Mouse (Mus musculus): ENCODE results near the gene Wdr59.

Gene Wdr59

DNA sequence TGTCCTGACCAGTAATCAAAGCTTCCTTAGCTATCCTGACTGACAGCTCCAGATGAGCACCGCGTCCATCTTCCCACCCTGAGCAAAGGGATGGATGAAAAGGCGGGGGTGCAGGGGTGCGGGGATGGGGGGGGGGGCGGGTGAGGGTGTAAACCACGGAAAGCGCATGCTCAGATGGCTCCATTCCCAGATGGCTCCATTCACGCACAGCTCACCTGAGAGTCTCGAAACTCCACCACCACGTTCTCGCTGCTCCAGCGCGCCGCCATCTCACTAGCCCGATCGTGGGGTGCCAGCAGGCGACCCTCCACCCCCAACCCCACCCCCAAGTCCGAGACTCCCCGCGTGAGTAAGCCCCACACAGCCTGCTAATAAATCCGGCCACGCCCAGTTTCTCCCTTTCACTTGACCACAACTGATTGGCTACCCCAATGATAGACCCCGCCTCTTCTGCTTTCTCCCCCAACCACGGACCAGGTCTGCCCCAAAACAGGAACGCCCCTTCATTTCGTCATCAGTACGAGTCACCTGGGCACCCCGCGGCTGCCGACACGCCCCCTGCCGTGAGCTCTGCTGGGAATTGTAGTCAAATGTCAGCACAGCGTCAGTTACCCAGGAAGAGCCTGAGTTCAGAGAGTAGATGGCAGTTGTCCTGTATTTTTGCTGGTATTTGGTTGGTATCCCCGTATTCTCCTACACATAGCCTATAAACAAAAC lies at the start of gene Wdr59:
Gene Wdr59, minus strand, starts transcription at position 380 of the 717 bp plus-strand sequence.
- peak; percentile 97 for ATAC-seq (ENCODE audit: insufficient number of reproducible peaks, low FRiP score, low TSS enrichment)

DNA sequence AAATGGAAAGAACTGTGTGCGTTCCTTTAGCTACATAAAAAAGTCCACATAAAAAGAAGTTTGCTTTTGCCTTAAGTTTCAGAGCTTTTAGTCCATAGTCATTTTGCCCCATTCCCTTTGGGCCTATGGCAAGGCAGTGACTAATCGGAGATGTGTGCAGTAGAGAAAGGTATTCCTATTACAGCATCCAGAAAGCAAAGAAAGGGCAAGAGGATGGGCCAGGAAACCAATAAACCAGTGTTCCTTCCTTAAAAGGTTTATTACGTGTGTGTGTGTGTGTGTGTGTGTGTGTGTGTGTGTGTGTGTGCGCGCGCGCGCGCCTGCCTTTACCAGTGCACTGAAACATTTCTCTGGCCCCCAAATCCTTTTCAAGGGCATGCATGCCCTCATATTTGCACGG lies 49.8 kb upstream of the Wdr59 start:
- ATAC-seq (ENCODE audit: insufficient number of reproducible peaks, low FRiP score, low TSS enrichment): no peak

DNA sequence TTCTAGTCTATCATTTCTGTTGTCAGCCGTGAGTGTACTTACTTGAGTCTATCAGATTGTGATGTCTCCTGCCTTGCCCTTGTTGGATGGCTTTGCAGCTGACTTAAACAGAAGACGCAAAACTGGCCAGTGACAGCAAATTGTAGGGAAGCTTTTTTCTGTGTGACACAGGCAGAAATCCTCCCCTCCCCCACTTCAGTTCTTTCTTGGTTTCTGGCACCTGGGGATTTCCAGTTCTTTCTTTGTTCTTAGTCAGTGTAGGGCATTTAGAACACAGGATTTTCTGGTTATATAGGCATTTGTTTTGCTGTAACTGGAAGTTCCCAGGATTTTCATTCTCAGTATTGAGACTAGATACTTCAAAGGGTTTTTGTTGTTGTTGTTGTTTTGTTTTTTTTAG lies 48.5 kb upstream of the Wdr59 start:
- no peak for ATAC-seq (ENCODE audit: insufficient number of reproducible peaks, low FRiP score, low TSS enrichment)

DNA sequence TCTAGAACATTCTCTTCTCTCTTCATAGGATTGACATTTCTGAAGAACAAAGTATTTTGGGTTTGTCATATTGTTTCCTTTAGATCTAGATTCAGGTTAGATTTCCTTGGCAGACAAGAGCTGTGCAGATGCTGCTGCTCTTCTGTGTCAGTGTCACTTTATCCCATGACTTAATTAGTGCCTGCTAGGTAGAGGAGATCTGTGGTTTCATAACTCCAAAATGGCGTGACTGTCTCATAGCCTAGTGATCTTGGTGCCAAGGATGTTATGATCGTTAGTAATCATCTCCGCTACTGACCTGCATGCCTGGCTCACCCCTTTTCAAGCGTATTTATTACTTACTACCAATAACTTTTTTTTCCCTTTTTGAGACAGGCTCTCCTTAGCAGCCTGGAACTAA lies 48.0 kb upstream of the Wdr59 start:
- ATAC-seq (ENCODE audit: insufficient number of reproducible peaks, low FRiP score, low TSS enrichment): 0 out of 2 replicates have a peak, but pooled peaks have one; percentile 31

DNA sequence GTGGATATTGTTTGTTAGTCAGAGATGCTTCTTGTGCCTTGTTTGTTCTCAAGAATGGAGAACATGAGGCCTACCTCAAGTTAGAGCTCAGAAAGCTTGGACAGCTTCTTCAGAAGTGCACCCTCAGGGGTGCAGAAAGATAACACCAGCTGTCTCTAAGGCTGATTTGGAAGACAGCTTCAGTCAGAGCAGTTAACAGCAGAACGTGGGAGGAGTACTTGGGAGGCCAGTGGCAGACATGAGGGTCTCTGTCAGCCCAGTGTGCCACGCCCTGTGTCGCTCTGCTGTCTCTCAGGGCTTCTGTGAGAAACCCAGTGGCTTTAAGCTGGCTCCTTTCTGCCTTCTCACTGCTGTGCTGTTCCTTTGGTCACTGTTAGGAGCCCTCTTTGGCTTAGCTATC lies 46.1 kb upstream of the Wdr59 start:
- ATAC-seq (ENCODE audit: insufficient number of reproducible peaks, low FRiP score, low TSS enrichment): no peak

DNA sequence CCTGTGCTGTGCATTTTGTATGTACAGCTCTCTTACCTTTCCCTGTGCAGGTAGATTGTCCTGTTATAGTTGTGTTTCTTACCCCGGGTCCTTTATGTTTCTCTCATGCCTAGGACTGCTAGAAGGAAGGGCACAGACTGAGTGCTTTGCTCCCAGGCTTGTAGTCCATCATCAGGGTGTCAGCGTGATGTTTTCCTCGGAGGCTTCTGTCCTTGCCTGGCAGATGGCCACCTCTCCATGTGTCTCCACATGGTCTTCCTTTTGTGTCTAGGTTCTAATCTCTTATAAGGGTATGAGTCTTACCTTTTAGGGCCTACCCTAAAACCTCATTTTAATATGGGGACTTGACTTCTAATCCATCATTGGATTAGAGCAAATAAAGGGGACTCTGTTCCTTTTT lies 45.7 kb upstream of the Wdr59 start:
- no peak for ATAC-seq (ENCODE audit: insufficient number of reproducible peaks, low FRiP score, low TSS enrichment)

DNA sequence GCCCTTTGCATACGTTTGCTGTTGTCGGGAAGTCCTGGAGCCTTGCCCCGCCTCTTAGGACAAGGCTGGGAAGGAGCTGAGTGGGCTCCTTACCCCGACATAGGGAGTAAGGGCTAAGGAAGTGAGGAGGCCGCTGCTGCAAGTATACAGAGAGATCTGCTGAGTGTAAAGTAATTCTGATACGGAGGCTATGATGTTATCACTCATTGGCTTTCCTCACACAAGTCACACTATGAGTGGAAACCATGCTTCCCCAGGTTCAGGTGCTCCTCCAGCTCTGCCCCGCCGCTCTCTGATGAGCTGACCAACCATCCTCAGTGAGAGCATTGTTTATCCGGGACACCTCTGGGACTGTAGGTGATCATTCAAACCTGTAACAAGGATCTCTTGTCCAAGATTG lies 44.4 kb upstream of the Wdr59 start:
- no peak for ATAC-seq (ENCODE audit: insufficient number of reproducible peaks, low FRiP score, low TSS enrichment)

DNA sequence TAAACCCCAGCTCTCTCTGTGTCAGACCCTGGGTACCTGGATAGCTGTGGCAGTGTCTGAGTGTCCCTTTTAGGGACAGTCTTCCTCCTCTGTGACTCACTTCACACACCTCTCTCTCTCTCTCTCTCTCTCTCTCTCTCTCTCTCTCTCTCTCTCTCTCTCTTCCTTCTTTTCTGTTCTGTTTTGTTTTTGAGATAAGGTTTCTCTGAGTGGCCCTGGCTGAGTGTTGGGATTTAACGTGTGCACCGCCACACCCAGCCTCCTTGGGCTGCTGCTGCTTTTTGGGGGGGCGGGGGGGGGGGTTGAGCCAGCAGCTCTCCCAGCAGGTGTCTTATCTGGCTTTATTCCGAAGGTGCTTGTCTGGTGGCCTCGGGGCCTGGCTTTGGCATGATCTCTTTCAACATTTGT lies 43.9 kb upstream of the Wdr59 start:
- ATAC-seq (ENCODE audit: insufficient number of reproducible peaks, low FRiP score, low TSS enrichment): no peak

DNA sequence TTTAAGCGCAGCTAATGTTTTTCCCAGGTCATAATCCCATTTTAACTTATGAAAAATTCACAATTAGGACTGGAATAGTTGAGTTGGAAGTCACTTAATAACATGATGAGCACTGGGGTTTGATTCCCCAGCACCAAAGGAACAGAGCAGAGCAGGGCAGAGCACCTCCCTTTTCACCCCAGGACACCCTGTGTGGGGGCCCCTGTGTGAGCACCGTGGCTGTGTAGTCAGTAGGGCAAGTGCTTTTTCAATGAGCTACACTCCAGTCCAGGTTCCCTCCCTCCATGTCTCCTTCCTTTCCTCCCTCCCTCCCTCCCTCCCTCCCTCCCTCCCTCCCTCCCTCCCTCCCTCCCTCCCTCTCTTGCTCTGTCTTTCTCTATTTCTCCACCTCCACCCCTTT lies 42.2 kb upstream of the Wdr59 start:
- no peak for ATAC-seq (ENCODE audit: insufficient number of reproducible peaks, low FRiP score, low TSS enrichment)

DNA sequence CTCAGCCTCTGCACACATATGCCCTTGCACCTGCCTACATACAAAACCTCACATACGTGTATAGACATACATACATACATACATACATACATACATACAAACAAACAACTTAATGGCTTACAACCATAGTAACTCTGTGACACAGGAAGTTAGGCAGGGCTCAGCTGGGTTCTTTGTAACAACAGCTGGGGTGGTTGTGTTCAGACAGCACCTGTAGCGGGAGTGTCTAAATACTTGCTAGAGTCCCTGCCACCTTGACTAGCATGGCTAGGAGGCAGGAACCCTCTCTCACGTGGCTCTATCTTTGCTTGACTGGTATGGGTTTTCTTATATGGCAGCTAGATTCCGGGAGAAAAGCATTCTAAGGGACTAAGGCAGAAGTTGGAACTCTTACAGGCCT lies 41.8 kb upstream of the Wdr59 start:
- no peak for ATAC-seq (ENCODE audit: insufficient number of reproducible peaks, low FRiP score, low TSS enrichment)

DNA sequence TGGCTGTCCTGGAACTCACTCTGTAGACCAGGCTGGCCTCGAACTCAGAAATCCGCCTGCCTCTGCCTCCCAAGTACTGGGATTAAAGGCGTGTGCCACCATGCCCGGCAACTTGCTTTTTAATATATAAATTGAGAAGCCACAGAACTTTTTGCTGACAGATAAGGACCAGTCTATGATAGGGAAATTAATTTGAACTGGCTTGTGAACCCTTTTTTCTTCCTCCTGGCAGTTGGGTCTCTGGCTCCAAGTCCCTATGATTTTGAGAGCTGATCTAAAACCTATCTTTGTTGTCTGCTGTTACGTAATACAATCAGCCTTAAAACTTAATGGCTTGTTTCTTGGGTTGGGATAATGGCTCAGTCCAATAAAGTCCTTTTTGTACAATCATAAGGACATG lies 41.2 kb upstream of the Wdr59 start:
- ATAC-seq (ENCODE audit: insufficient number of reproducible peaks, low FRiP score, low TSS enrichment): no peak

DNA sequence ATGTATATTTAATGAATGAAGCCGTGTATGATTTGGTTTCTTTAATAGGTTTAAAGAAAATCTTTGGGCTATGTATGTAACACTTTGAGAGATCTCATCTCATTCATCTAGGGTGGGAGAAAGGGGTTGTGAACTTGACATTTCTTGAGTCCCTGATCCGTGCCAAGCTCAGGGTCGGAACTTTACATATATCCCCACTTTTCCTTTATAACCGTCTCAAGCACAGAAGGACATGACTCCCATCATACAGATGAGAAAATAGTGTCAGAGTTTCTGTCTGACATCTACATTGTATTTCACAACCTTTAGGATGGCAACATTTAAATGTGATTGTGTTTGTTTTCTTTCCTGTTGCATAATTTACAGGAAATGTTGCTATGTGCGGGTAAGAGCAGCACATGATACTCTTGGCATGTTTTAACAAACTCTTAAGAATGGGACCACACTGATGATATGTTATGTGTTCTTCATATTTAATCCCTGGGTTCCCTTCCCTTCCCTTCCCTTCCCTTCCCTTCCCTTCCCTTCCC lies 40.4 kb upstream of the Wdr59 start:
- ATAC-seq (ENCODE audit: insufficient number of reproducible peaks, low FRiP score, low TSS enrichment): no peak

DNA sequence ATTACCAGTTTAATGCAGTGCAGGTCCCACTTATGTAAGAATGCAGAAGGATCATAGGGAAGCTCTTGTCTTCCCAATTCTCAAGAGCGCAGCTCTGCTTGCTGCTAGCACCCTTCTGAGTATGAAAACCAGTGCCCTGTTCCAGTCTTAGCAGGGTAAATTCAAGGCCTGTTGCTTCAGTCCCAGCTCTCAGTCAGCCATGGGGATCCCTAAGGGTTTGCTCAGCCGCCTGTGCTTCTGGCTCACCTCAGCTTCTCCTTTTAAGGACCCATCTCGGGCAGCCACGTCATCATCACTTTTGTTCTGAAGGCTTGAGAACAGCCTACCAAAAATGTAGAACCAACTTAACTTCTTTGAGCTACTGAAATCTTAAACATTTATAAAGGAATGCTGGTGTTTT lies 39.9 kb upstream of the Wdr59 start:
- ATAC-seq (ENCODE audit: insufficient number of reproducible peaks, low FRiP score, low TSS enrichment): no peak

DNA sequence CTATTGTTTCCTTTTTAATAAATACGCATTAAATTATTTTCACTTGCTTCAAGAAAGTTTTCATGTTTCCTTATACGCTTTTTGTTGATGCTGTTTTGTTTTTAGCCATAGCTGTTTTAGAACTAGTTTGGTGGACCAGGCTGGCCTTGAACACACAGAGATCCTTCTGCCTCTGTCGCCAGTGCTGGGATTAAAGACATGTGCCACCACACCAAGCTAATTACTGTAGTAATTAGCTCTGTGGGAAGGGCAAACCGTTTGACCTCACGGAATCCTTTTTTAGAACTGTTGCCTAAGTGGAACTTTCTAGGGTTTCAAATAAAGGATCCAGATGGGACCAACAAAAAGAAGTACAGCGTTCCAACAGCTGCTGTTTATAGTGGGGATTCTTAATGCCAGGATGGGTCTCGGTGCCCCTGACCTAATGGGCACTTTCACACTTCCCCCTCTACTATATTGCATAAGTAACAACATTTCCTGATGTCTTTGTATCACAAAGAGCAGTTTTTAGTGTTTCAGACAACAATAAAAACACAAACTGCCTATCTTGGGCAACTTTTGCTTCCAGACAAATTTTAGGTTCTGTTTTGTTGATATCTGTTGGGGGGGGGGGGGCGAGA lies 29.7 kb upstream of the Wdr59 start:
- ATAC-seq (ENCODE audit: insufficient number of reproducible peaks, low FRiP score, low TSS enrichment): no peak

DNA sequence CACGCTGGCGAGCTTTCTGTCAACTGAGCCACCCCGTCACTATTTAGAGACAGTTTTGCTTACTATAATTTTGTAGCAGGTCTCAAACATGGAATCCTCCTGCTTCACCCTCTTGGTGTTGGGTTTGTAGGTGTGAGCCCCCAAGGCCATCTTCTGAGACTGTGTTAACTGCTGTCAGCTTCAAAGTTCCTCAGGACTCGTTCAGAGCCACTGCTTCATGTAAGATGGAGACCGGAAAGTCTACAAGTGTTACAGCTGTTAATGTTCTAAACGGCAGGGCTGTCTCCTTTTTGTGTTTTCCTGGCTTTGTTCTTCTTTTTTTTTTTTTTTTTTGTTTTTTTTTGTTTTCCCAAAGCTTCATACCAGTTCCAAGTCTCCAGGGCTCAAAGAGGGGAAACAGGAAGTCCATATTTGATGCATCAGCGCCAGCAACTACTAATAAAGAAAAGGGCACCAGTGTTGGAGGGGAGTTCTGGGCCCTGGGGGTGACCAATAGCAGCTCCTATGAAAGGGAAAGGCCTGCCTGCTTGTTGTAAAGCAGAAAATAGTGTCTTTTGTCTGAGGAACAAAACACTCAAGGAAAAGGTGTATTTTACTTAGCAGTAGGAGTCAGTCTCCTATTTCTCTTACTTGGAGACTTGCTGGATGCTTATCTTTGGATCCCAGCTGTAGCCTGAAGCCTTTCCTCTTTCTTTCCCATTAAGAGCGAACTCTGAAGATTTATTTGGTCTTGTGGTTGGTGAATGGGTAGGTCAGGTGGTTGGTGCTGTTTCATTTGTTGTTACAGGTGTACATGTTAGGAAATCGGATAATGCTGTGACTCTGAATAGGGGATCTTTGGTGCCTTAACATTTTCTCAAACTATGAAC lies 28.3 kb upstream of the Wdr59 start:
- no peak for ATAC-seq (ENCODE audit: insufficient number of reproducible peaks, low FRiP score, low TSS enrichment)

DNA sequence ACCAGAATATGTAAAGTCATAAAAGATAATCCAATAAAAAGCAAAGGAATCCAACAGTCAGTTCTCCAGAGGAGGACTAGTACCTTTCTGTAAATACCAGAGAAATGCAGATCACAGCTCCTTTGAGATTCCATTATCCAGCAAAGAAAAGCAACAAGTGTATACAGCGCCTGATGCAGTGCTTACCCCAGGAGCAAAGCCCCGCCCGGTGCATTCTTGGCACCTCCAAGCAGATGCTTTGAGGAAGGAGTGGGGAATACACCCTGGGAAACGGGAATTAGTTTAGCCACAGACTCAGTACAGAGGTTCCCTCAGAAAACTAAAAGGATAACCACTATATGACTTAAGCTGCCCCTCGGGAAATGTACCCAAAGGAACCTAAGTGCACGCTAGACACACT lies 26.3 kb upstream of the Wdr59 start:
- ATAC-seq (ENCODE audit: insufficient number of reproducible peaks, low FRiP score, low TSS enrichment): no peak

DNA sequence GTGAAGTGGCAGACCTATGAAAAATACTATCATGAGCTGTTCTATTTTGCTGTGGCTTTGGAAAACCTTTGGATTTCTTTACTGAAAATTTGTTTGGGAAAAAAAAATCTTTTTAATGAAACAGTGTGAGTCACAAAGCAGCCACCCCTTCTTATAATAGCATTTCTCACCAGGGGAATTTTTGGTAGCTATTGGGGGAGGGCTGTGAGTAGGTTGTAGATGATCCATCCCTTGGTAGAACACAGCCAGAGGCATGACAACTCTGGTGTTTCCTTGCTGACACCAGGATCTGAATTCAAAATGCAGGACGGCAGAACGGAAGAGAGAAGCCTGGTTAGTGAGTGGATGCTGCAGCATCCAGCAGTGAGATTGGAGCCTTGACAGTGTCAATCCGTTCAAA lies 25.3 kb upstream of the Wdr59 start:
- ATAC-seq (ENCODE audit: insufficient number of reproducible peaks, low FRiP score, low TSS enrichment): no peak

DNA sequence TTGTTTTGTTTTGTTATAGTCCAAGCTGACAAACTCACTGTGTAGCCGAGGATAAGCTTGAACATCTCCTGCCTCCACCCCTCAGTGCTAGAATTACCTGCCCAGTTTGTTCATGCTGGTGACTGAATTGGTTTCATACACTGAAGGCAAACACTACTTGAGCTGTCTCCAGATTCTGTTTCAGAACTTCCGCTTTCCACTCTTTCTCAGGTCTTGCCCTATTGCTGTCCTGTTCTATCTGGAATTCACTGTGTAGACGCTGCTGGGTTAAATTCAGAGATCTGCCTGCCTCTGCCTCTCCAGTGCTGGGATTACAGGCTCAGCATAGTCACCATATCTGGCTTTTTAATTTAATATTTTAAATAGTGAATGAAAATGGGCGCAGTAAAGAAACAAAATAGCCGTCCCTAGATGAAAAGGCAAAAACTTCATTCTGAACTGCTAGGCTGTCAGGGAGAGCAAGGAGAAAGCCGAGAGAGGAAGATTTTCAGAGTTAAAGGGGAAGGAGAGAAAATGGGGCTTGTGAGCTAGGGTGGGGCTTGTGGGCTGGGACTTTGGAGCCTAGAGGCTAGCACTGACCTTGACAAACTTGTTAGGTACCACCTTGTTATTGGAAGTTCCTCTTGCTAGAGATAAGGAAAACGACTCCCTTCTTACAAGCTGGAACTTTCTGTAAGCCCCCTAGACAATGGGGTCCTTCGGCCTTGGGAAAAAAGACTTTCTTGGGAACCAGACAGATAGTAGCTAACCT lies 23.7 kb upstream of the Wdr59 start:
- no peak for ATAC-seq (ENCODE audit: insufficient number of reproducible peaks, low FRiP score, low TSS enrichment)

DNA sequence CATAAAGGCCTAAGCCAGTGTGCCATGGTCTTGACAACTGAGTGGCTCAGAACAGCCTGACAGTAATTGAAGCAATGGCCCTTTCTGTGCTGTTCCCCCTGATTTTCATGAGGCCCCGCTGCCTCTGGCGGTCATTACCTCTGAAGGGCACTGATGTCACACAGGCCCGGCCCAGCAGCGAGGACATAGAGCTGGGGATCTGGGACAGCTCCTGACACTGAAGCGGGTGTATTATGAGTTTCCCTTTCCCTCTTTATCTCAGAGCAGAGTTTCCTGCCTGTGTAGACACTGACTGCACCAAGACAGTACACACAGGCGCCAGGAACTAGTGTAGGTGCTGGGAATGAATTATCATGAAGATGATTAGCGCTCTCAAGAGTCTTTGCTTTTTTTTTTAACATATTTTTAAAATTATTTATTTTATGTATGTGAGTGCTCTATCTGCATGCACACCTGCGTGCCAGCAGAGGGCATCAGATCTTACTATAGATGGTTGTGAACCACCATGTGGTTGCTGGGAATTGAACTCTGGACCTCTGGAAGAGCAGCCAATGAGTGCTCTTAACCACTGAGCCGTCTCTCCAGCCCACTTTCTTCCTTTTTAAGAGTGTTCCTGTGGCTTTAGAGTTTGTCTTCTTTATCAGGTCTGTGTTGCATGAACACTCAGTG lies 22.0 kb upstream of the Wdr59 start:
- no peak for ATAC-seq (ENCODE audit: insufficient number of reproducible peaks, low FRiP score, low TSS enrichment)

Data from cerebellum, adult (tissue).